Mouse (Mus musculus) kidney, embryonic 16.5 days (tissue): ENCODE results near the gene Pald1. TPM values are rescaled to one million over a fixed set of nuclear protein-coding genes. Genes with fewer than 3 reads are reported as not detected.

ENCODE experiments used
- ATAC-seq: fragments of 200-750 bp; cut with Nextera tagmentation; 2 replicates; pipeline ENCODE4 v1.8.0; 2017; ENCODE audit warnings: moderate TSS enrichment; ENCODE audit not compliant: low FRiP score, low TSS enrichment
- H3K27ac ChIP-seq: fragments of 300-500 bp; sonication (generic); 2 replicates; pipeline ENCODE4 v1.5.1; 2014; ENCODE audit warnings: low read length
- H3K27me3 ChIP-seq: fragments of 300-500 bp; sonication (generic); 2 replicates; pipeline ENCODE4 v1.6.1; 2014; ENCODE audit warnings: low read length, control low read depth, mixed read lengths; ENCODE audit not compliant: insufficient read depth
- H3K36me3 ChIP-seq: fragments of 300-500 bp; sonication (generic); 2 replicates; pipeline ENCODE4 v1.6.1; 2014; ENCODE audit warnings: low read length, control low read depth, mixed read lengths; ENCODE audit not compliant: insufficient read depth
- H3K4me1 ChIP-seq: fragments of 300-500 bp; sonication (generic); 2 replicates; pipeline ENCODE4 v1.6.1; 2014; ENCODE audit warnings: low read length, control low read depth, mixed read lengths; ENCODE audit not compliant: insufficient read depth
- H3K4me2 ChIP-seq: fragments of 300-500 bp; sonication (generic); replicated peaks from 2 replicates; pipeline ENCODE4 v1.6.1; 2014; ENCODE audit warnings: low read depth, low read length
- H3K4me3 ChIP-seq: fragments of 300-500 bp; sonication (generic); 2 replicates; pipeline ENCODE4 v1.5.1; 2014; ENCODE audit warnings: mild to moderate bottlenecking, low read length
- H3K9ac ChIP-seq: fragments of 300-500 bp; sonication (generic); replicated peaks from 2 replicates; pipeline ENCODE4 v1.6.1; 2014; ENCODE audit warnings: low read length
- H3K9me3 ChIP-seq: fragments of 300-500 bp; sonication (generic); 2 replicates; pipeline ENCODE4 v1.6.1; 2016; ENCODE audit warnings: low read length, control low read depth
- WGBS: fragments of 180-500 bp; shearing (Covaris S2); extraction: QIAGEN DNeasy Blood & Tissue Kit; methylation state at CpG from one replicate; pipeline ENCODE4 v1.1.7; 2014; 5-methylcytosine and 5-hydroxymethylcytosine counted together
- polyA plus RNA-seq: library from polyadenylated mRNA; unstranded; fragments of >200 nt; fragmentation: Nextera tagmentation; extraction: Ambion mirVana; gene quantifications from 2 replicates; pipeline ENCODE4 v1.2.1, GENCODE M21; 2015

Gene Pald1
- polyA plus RNA-seq, 1 experiment from 2014 or later: 39.5 TPM

DNA sequence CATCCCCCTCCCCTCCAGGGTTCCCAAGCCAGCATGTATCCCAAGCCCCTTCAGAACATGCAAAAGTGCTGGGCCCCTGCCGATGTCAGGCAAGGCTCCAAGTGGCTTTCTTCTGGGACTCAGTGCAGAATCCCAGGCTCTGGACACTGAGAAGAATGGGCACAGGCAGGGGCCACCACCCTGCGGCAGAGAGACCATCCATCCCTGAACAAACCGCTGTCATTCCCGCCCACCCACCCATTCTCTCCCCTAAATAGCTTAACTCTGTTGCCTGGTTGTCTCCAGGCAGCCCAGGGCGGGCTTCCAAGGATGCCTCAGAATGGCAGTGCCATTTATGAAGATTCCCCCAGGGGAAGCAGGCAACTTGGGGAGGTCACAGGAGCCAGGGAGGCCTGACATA lies 5.7 kb upstream of the Pald1 start:
- Histone ChIP-seq H3K4me3 (no peak overlapping the region), H3K36me3 (no peaks in the 10 kb centered on the region), H3K27ac (no peak overlapping the region), H3K4me1 (peaks cover 6% of the 10 kb centered on the region), H3K27me3 (no peaks in the 10 kb centered on the region), H3K9ac (no peak overlapping the region), H3K4me2 (no peak overlapping the region), H3K9me3 (no peaks in the 10 kb centered on the region)
- ATAC-seq: no peak
- 72% methylated on average over 5 of the region's 5 CpGs for WGBS

DNA sequence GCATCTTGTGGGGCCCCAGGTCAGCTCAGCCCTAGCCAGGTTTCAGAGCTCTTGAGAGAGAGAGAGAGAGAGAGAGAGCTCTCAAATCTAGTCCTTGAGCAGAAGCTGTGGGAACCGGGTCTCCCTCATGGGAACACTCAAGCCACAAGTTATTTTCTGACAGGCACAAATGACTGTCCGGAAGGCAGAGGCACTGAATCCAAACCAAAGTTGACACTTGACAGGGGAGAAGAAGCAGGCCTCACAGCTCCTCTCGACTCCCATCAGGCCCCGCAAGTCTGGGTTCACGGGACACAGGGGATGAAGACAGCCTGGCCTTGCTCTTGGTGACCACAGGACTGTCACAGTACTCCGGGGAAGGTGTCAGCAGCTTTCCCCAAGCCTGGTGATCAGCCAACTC lies 3.0 kb upstream of the Pald1 start:
- Histone ChIP-seq H3K9ac (no peak overlapping the region), H3K9me3 (no peaks in the 10 kb centered on the region), H3K4me1 (peaks cover 25% of the 10 kb centered on the region), H3K4me3 (no peak overlapping the region), H3K27me3 (no peaks in the 10 kb centered on the region), H3K36me3 (no peaks in the 10 kb centered on the region), H3K4me2 (no peak overlapping the region), H3K27ac (no peak overlapping the region)
- no peak for ATAC-seq
- 38% methylated on average over 6 of the region's 6 CpGs for WGBS

DNA sequence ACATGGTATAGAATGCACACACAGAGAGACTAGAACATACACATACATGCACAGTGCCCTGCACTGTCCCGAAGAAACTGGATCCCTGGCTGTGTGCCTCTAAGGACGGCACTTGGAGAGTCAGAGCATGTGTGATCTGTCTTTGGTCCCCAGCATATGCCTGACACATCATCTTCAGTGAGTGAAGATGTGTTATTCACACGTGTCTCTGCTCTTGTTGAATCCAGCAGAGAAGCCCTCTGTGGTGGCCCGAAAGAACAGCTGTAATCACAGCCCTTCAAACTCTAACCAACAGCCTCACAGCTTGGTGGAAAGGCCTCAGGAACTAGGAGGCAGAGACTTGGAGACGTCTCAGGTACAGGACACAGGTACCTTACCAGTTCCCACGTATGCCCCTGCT lies 1.8 kb upstream of the Pald1 start:
- H3K27me3 ChIP-seq: no peaks in the 10 kb centered on the region
- H3K4me3 ChIP-seq: no peak overlapping the region
- no peak for ATAC-seq
- H3K27ac ChIP-seq: no peak overlapping the region
- H3K4me2 ChIP-seq: no peak overlapping the region
- H3K9me3 ChIP-seq: no peaks in the 10 kb centered on the region
- H3K36me3 ChIP-seq: no peaks in the 10 kb centered on the region
- H3K9ac ChIP-seq: no peak overlapping the region
- H3K4me1 ChIP-seq: peaks cover 36% of the 10 kb centered on the region
- 80% methylated on average over 6 of the region's 6 CpGs for WGBS

DNA sequence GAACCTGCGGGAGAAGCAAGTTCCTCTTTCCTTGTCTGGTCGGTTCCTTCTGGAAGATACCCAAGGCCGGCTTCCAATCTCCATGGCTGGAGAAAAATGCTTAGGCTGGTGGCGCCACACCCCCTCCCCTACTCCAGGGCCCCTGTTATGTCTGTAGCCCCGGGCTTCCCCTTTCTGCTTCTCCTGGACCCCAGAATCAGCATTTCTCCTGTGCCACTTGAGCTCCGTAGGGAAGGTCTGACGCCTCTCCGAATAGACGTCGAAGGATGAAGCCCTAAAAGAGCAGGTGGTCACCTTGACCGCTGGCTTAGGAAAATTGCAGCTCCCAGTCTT lies 351 bp upstream of the Pald1 start:
- H3K4me2 ChIP-seq: peak overlapping the region; percentile 94
- no peaks in the 10 kb centered on the region for H3K36me3 ChIP-seq
- no peaks in the 10 kb centered on the region for H3K27me3 ChIP-seq
- 4% methylated on average over 11 of the region's 11 CpGs for WGBS
- peak overlapping the region; percentile 78 for H3K4me3 ChIP-seq
- peak overlapping the region; percentile 90 for H3K9ac ChIP-seq
- no peaks in the 10 kb centered on the region for H3K9me3 ChIP-seq
- peak overlapping the region; percentile 35; the same call in 1 of the 2 replicates for H3K27ac ChIP-seq
- ATAC-seq: no peak
- peaks cover 49% of the 10 kb centered on the region for H3K4me1 ChIP-seq

DNA sequence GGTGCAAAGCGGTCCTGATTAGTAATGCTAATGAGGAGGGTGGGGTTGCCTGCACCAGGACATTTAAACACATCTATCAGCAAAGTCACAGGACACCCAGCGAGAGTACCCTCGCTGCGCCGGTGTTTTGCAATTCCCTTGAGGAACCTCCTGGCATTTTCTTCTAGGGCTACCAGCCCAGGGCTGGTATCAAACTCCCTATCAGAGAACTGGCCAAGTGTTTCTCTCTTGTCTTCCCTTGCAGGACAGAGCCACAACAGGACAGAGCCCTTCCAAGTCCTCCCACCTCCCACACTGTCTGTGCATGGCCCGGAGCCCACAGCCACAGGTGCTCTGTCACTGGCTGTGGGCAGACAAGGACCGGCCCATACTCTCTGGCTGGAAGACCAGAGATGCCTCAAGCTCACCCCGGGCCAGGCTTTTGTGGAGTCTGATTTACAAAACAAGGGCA lies 1.0 kb downstream of the Pald1 start:
- ATAC-seq: peak; percentile 16; the same call in 1 of the 2 replicates
- Histone ChIP-seq H3K9me3 (no peaks in the 10 kb centered on the region), H3K4me1 (peaks cover 58% of the 10 kb centered on the region), H3K36me3 (no peaks in the 10 kb centered on the region), H3K27me3 (no peaks in the 10 kb centered on the region), H3K4me3 (peak overlapping the region; percentile 78), H3K4me2 (peak overlapping the region; percentile 94), H3K27ac (peak overlapping the region; percentile 54; the same call in 1 of the 2 replicates), H3K9ac (peak overlapping the region; percentile 90)
- WGBS: 2% methylated on average over 8 of the region's 8 CpGs

DNA sequence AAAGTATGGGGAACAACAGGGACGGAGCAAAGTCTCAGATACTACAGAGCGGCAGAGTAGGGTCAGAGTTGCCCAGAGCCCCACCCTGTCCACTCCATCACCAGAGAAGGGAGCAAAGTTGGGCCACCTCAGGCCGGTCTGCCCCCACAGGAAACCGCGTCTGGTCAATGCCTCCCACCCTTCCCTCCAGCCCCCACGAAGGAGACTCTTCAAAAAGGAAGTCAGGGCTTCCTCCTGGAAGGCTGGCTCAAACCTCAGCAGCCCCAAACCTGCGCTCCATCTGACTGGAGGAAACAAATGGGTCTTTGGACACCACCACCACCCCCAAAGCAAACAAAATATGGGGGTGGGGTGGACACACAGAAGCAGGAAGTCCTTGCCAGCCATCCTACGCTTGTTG lies 1.5 kb downstream of the Pald1 start:
- Histone ChIP-seq H3K4me3 (peak overlapping the region; percentile 78), H3K4me2 (peak overlapping the region; percentile 94), H3K9ac (peak overlapping the region; percentile 90), H3K27me3 (no peaks in the 10 kb centered on the region), H3K27ac (peak overlapping the region; percentile 54; the same call in 1 of the 2 replicates), H3K9me3 (no peaks in the 10 kb centered on the region), H3K36me3 (no peaks in the 10 kb centered on the region), H3K4me1 (peaks cover 61% of the 10 kb centered on the region)
- ATAC-seq: no peak
- 8% methylated on average over 8 of the region's 8 CpGs for WGBS

DNA sequence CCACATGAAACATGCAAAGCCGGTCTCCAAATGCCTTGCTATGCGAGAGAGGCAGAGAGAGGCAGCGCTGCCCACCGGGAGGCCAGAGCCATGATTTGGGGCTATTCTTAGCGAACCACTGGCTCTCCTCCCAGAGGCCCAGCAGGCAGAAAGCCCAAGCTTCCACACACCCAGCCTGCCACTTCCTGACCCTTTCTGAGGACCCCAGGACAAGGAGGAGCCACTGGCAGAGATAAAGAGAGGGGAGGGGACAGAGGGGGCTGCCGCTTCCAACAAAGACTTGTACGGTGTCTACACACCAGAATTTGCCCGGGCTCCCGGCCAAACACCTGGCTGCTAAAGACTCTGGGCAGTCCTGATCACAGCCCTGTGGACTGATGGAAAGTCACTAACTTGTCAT lies 3.1 kb downstream of the Pald1 start:
- peaks cover 74% of the 10 kb centered on the region for H3K4me1 ChIP-seq

DNA sequence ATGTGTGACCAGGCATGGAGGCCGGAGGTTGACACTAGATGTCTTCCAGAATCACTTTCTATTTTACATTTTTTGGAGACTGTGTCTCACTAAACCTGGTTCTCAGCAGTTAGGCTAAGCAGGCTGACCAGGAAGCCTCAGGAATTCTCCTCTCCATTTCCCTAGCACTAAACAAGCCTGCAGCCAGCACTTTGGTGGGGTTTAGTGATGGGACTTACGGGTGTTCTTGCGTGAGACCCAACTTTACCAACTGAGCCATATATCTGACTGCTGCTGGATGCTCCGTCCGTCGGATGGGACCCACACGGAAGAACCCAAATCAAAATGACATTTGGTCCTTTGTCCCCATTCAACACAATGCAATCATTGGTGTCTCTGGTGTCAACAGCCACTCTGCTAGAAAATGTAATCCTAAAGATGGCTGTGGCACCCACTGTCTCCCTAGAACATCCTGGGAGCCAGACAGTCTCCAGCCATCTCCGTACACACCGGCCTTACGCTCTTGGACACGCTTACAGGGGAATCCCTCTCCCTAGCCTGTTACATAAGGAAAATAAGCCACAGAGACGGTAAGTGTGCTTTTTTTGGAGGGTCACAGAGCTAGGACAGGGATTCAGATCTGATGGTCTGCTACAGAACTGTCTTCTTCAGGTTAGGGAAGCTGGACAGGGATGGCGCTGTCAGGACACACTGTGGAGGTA lies 3.8 kb downstream of the Pald1 start:
- Histone ChIP-seq H3K27ac (no peak overlapping the region), H3K4me2 (peak overlapping the region; percentile 94; the same call in 1 of the 2 replicates), H3K27me3 (no peaks in the 10 kb centered on the region), H3K36me3 (no peaks in the 10 kb centered on the region), H3K9me3 (no peaks in the 10 kb centered on the region), H3K9ac (peak overlapping the region; percentile 48), H3K4me1 (peaks cover 81% of the 10 kb centered on the region), H3K4me3 (peak overlapping the region; percentile 78)
- ATAC-seq: no peak
- WGBS: 89% methylated on average over 13 of the region's 13 CpGs

More for the DNA sequence above, 3.1 kb downstream of the Pald1 start:
- H3K27ac ChIP-seq: peak overlapping the region; percentile 51; the same call in 1 of the 2 replicates
- 24% methylated on average over 9 of the region's 9 CpGs for WGBS
- peak overlapping the region; percentile 94 for H3K4me2 ChIP-seq
- no peaks in the 10 kb centered on the region for H3K9me3 ChIP-seq
- no peaks in the 10 kb centered on the region for H3K27me3 ChIP-seq
- no peaks in the 10 kb centered on the region for H3K36me3 ChIP-seq
- H3K4me3 ChIP-seq: peak overlapping the region; percentile 78
- peak overlapping the region; percentile 48 for H3K9ac ChIP-seq
- no peak for ATAC-seq

DNA sequence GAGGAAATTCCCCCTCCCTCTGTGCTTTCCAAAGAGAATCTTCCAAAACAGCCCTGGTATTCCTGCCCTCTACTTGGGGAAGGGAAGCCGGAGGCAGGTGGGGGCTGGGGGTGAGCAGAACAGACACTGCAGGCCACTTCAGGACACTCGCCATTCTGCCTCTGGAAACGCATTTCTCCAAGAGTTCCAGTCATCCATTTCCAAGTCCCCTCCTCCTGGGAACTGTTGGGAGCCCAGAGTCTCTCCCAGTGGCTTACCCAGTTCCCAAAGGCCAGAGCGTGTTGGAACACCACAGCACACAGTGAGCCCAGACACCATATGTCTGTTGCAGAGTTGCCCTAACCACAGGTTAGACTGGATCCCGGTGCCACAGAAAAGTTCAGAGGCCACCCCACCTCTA lies 4.6 kb downstream of the Pald1 start:
- Histone ChIP-seq H3K4me1 (peaks cover 83% of the 10 kb centered on the region), H3K9ac (no peak overlapping the region), H3K9me3 (no peaks in the 10 kb centered on the region), H3K27ac (no peak overlapping the region), H3K27me3 (no peaks in the 10 kb centered on the region), H3K4me3 (no peak overlapping the region), H3K4me2 (no peak overlapping the region), H3K36me3 (no peaks in the 10 kb centered on the region)
- WGBS: 74% methylated on average over 5 of the region's 5 CpGs
- ATAC-seq: no peak

DNA sequence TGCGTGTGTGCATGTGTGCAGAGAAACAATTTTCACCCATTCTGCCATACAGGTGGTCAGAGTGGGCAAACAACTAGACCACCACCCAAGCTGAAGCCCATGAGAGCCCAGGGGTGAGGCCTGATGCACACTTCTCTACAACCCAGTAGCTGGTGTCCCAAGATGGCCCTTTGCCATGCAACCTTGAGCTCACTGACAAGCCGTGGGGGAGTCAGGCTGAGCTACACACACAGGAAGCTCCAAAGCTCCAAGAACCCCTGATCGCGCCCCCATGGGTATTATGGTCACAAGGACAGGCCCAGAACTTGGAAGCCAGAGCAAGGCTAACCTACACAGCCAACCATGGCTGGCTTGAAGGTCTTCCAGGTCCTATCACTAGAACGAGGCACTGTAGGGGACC lies 5.3 kb downstream of the Pald1 start:
- Histone ChIP-seq H3K9ac (no peak overlapping the region), H3K4me3 (no peak overlapping the region), H3K36me3 (no peaks in the 10 kb centered on the region), H3K27ac (no peak overlapping the region), H3K4me1 (peaks cover 85% of the 10 kb centered on the region), H3K4me2 (no peak overlapping the region), H3K27me3 (no peaks in the 10 kb centered on the region), H3K9me3 (no peaks in the 10 kb centered on the region)
- WGBS: 88% methylated on average over 5 of the region's 5 CpGs
- no peak for ATAC-seq
